Mouse (Mus musculus) mouse embryonic stem cell (cell line): ENCODE measurements around the gene Olfr95.

Experiments
- in situ Hi-C, 2 experiments: fragments of 300-500 bp; cut with MboI; formaldehyde crosslinking; loops; 1 replicate in 1 of 2; 3 replicates in 1 of 2; pipeline ENCODE4 v1.14.3; 2019 to 2020; ENCODE audit warnings: low sequenced_read_pairs in 2 of 2, low pct_unique_long_range_greater_than_20kb in 1 of 2, mixed read lengths in 1 of 2; ENCODE audit not compliant: unreplicated experiment in 1 of 2

The Olfr95 gene

DNA sequence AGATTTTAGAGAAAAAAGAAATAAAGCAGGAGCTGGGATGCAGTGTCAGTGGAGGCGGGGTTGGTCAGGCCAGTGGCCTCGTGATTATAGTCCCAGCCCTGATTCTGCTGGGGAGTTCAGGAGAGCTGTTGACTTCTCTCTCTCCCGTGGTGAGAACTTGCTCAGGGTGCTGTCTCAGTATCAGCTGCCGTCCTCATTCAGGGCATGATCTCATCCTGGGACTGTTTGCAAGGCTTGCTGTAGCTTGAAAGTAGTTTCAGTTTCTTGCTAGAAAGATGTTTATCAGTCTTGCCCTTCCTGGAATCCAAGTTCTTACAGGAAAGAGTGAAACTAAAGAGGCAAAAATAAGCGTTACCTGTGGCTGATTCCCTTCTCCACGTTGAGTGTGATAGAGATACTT lies 27.4 kb downstream of the Olfr95 start:
- in situ Hi-C loops: no loop called here

DNA sequence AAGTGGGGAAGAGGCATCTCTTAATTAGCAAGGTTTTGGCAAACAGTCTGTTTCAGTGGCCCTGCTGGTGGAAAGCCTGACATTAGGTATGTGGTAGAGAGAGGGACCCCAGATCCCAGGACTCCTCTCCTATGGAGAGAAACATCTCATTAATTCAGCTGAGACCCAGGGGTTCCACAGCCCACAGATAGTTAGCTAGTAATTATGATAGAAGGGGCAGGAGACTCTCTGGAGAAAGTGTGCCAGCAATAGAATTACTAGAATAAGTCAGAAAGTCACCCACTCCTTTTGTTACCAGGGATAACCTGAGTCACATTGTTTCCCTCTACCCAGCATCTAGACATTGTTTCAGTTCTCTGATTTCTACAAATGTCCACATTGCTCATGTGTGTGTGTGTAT lies 51.5 kb downstream of the Olfr95 start, which contains the start of gene Olfr93:
Olfr93 (minus strand) TSS at position 101 of the 400 bp plus-strand sequence.
- in situ Hi-C loops: no loop called here
